Mouse (Mus musculus): Measurements from ENCODE around the gene Katnb1.

DNA sequence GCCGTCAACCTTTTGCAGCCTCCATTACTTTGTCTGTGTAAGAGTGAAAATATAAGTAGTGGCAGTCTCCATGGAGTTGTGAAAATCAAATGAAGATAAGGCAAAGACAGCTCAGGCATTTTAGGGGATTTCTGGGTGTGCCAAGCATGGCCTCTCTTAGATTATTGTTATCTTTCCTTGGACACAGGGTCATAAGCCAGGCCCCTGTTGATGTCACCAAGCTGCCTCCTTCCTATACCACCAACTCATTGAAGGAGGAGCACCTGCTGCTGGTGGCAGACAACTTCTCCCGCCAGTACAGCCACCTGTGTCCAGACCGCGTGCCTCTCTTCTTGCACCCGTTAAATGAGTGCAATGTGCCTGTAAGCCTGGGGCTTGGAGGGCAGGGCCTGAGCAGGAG is 24.6 kb upstream of the Katnb1 start:
- TF ChIP-seq CTCF (conservative IDR thresholded peaks at IDR 0.05 in 1 of 2, IDR thresholded peaks at IDR 0.05 in 1 of 2; ENCODE audit: low read depth in 2 of 2, low read length in 2 of 2): no peak
- no peak for TF ChIP-seq EP300 (IDR thresholded peaks at IDR 0.05; ENCODE audit: low read length)
- TF ChIP-seq USF2 (conservative IDR thresholded peaks at IDR 0.05; ENCODE audit: low read depth, low read length): no peak
- no peak for TF ChIP-seq CHD1 (IDR thresholded peaks at IDR 0.05; ENCODE audit: low read depth, low read length)
- TF ChIP-seq USF1 (IDR thresholded peaks at IDR 0.05; ENCODE audit: low read depth, low read length): no peak
- TF ChIP-seq MYC (IDR thresholded peaks at IDR 0.05; ENCODE audit: low read depth, low read length): no peak
- TF ChIP-seq POLR2A (IDR thresholded peaks at IDR 0.05; ENCODE audit: low read depth, low read length): no peak
- no peak for TF ChIP-seq JUND (conservative IDR thresholded peaks at IDR 0.05; ENCODE audit: low read depth, low read length)
- TF ChIP-seq ZNF384 (IDR thresholded peaks at IDR 0.05; ENCODE audit: low read depth, low read length): no peak
- TF ChIP-seq ZC3H11A (IDR thresholded peaks at IDR 0.05; ENCODE audit: low read depth, low read length): no peak
